Mouse (Mus musculus): Measurements from ENCODE around the gene Mtmr3. TPM values are rescaled to one million over a fixed set of nuclear protein-coding genes. Genes with fewer than 3 reads are reported as not detected.

The Mtmr3 gene
- polyA plus RNA-seq, 1 experiment from 2014 or later, result 28.1 TPM

DNA sequence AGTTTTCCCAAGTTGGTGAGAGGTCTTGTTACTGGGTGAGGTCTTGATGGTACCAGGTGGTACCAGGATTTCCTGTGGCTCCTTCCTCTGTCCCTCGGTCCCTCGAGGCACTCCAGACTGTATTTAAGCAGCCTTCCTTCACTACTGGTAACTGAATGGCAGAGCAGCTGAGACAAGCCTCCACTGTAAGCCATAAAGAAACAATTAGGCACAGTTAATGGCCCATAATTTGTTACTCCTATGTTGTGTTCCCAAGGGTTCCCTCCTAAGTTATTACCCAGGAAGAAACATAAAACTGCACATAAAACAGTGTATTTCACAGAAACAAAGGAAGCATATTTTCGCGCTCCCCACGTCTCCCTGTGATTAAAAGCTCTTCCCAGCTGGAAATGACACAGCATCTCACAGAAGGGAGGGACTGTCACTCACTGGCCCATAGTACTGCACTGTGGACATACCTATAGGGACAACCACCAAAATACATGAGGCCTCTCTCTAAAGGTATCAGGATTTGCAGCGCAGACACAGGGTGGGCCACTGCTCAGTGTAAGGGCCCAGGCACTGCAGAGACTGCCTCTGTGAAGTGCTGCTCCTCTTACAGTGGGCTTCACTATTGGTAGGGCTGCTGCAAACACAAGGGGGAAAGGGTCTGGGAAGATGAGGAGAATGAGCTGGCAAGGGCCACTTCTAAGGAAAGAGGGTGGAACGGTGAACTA, 122.0 kb downstream of the Mtmr3 start:
- Histone ChIP-seq H3K4me3 (no peak overlapping the region), H3K9me3 (no peaks in the 10 kb centered on the region), H3K27me3 (peaks cover 12% of the 10 kb centered on the region), H3K9ac (peak overlapping the region; percentile 38; the same call in 1 of the 2 replicates), H3K27ac (replicated peaks) (peak overlapping the region; percentile 83), H3K4me2 (no peak overlapping the region), H3K36me3 (no peaks in the 10 kb centered on the region), H3K4me1 (replicated peaks) (peaks cover 31% of the 10 kb centered on the region)
- 24% methylated on average over 7 of the region's 7 CpGs for WGBS
- ATAC-seq (ENCODE audit: low read depth), result peak; percentile 90

DNA sequence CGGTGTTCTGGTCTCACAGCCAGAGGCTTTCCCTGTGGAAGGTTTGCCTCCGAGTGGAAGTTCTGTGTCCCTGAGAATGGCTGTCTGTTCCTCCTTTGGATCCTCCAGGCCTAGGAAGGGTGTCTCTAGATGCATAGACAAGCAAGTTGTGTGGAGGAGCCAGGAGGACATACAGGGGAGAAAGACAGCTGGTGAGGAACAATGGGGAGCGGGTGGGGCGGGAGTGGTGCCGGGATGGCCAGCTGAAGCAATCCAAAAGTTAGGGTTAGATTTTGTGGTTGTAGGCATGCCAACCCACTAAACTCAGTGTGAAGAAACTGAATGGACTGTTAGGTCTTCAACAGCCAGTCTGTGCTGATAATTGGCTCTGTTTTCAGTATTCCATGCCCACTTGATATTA, 122.9 kb downstream of the Mtmr3 start:
- no peaks in the 10 kb centered on the region for H3K9me3 ChIP-seq
- 73% methylated on average over 5 of the region's 5 CpGs for WGBS
- no peaks in the 10 kb centered on the region for H3K36me3 ChIP-seq
- peak overlapping the region; percentile 83; the same call in 1 of the 2 replicates for H3K27ac ChIP-seq (replicated peaks)
- H3K4me1 ChIP-seq (replicated peaks), result peaks cover 31% of the 10 kb centered on the region
- no peak overlapping the region for H3K4me3 ChIP-seq
- 0 out of 2 replicates have a peak, but pooled peaks have one; percentile 2 for ATAC-seq (ENCODE audit: low read depth)
- H3K4me2 ChIP-seq, result no peak overlapping the region
- no peak overlapping the region for H3K9ac ChIP-seq
- H3K27me3 ChIP-seq, result peaks cover 12% of the 10 kb centered on the region

DNA sequence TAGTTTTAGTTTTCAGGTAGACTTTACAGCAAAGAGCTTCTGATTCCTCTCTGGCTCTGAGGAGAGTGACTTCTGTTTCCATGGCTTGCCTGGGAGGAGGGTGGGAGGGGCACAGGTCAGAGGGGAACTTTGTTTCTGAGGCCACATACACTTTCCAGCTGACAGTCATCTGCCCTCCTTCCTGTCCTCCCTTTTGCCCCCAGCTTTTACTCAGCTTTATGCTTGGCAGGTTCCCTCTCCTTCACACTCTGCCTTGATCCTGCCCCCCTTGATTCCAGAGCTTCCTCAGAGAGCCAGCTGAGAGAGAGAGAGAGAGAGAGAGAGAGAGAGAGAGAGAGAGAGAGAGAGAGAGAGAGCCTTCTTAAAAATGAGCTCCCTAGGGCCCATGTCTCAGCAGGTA, 123.4 kb downstream of the Mtmr3 start:
- no peak for ATAC-seq (ENCODE audit: low read depth)
- H3K4me3 ChIP-seq, result no peak overlapping the region
- H3K4me2 ChIP-seq, result no peak overlapping the region
- H3K27ac ChIP-seq (replicated peaks), result no peak overlapping the region
- peaks cover 31% of the 10 kb centered on the region for H3K4me1 ChIP-seq (replicated peaks)
- no peaks in the 10 kb centered on the region for H3K9me3 ChIP-seq
- peaks cover 12% of the 10 kb centered on the region for H3K27me3 ChIP-seq
- H3K9ac ChIP-seq, result no peak overlapping the region
- no peaks in the 10 kb centered on the region for H3K36me3 ChIP-seq

- no peaks in the 10 kb centered on the region for H3K36me3 ChIP-seq
- no peaks in the 10 kb centered on the region for H3K9me3 ChIP-seq
- H3K9ac ChIP-seq, result no peak overlapping the region
- 0 out of 2 replicates have a peak, but pooled peaks cover 5% of the 10 kb centered on the region for H3K27me3 ChIP-seq
- no peak overlapping the region for H3K27ac ChIP-seq (replicated peaks)
- no peak overlapping the region for H3K4me2 ChIP-seq
- peaks cover 25% of the 10 kb centered on the region for H3K4me1 ChIP-seq (replicated peaks)
- WGBS, result 67% methylated on average over 5 of the region's 5 CpGs
- H3K4me3 ChIP-seq, result no peak overlapping the region
- ATAC-seq (ENCODE audit: low read depth), result no peak
These were observed 125.6 kb downstream of the Mtmr3 start for GRCm38 (mm10) chr11:4469091-4469490.

GRCm38 (mm10) chr11:4467436-4467835, 127.2 kb downstream of the Mtmr3 start:
- Histone ChIP-seq H3K4me2 (no peak overlapping the region), H3K9ac (no peak overlapping the region), H3K9me3 (no peaks in the 10 kb centered on the region), H3K4me1 (replicated peaks) (peaks cover 14% of the 10 kb centered on the region), H3K4me3 (no peak overlapping the region), H3K36me3 (no peaks in the 10 kb centered on the region), H3K27me3 (0 out of 2 replicates have a peak, but pooled peaks cover 3% of the 10 kb centered on the region), H3K27ac (replicated peaks) (no peak overlapping the region)
- no peak for ATAC-seq (ENCODE audit: low read depth)
- 90% methylated on average over 1 of the region's 1 CpGs for WGBS

- ATAC-seq (ENCODE audit: low read depth), result no peak
- 71% methylated on average over 4 of the region's 4 CpGs for WGBS
These were observed 128.5 kb downstream of the Mtmr3 start for GRCm38 (mm10) chr11:4466191-4466590.

GRCm38 (mm10) chr11:4464616-4465015, 130.0 kb downstream of the Mtmr3 start:
- no peak overlapping the region for H3K4me2 ChIP-seq
- H3K4me3 ChIP-seq, result no peak overlapping the region
- no peak for ATAC-seq (ENCODE audit: low read depth)
- H3K9me3 ChIP-seq, result no peaks in the 10 kb centered on the region
- 91% methylated on average over 4 of the region's 4 CpGs for WGBS
- H3K36me3 ChIP-seq, result no peaks in the 10 kb centered on the region
- H3K4me1 ChIP-seq (replicated peaks), result no peaks in the 10 kb centered on the region
- no peaks in the 10 kb centered on the region for H3K27me3 ChIP-seq
- no peak overlapping the region for H3K9ac ChIP-seq
- H3K27ac ChIP-seq (replicated peaks), result no peak overlapping the region

More at GRCm38 (mm10) chr11:4466191-4466590, 128.5 kb downstream of the Mtmr3 start:
- Histone ChIP-seq H3K36me3 (no peaks in the 10 kb centered on the region), H3K27ac (replicated peaks) (no peak overlapping the region), H3K4me3 (no peak overlapping the region), H3K9me3 (no peaks in the 10 kb centered on the region), H3K4me1 (replicated peaks) (peaks cover 2% of the 10 kb centered on the region), H3K27me3 (0 out of 2 replicates have a peak, but pooled peaks cover 3% of the 10 kb centered on the region), H3K4me2 (no peak overlapping the region), H3K9ac (no peak overlapping the region)

- 77% methylated on average over 1 of the region's 1 CpGs for WGBS
- Histone ChIP-seq H3K36me3 (no peaks in the 10 kb centered on the region), H3K27ac (replicated peaks) (no peak overlapping the region), H3K27me3 (no peaks in the 10 kb centered on the region), H3K4me3 (no peak overlapping the region), H3K9me3 (no peaks in the 10 kb centered on the region), H3K4me2 (no peak overlapping the region), H3K9ac (no peak overlapping the region), H3K4me1 (replicated peaks) (no peaks in the 10 kb centered on the region)
- no peak for ATAC-seq (ENCODE audit: low read depth)
These were observed 130.5 kb downstream of the Mtmr3 start for GRCm38 (mm10) chr11:4464186-4464585.

- H3K27me3 ChIP-seq, result no peaks in the 10 kb centered on the region
- no peak overlapping the region for H3K4me3 ChIP-seq
- ATAC-seq (ENCODE audit: low read depth), result no peak
- H3K9ac ChIP-seq, result no peak overlapping the region
- no peak overlapping the region for H3K4me2 ChIP-seq
- no peaks in the 10 kb centered on the region for H3K36me3 ChIP-seq
- H3K27ac ChIP-seq (replicated peaks), result no peak overlapping the region
- no peaks in the 10 kb centered on the region for H3K9me3 ChIP-seq
- H3K4me1 ChIP-seq (replicated peaks), result no peaks in the 10 kb centered on the region
- WGBS, result 32% methylated on average over 2 of the region's 2 CpGs
These were observed 131.8 kb downstream of the Mtmr3 start for GRCm38 (mm10) chr11:4462868-4463267.

DNA sequence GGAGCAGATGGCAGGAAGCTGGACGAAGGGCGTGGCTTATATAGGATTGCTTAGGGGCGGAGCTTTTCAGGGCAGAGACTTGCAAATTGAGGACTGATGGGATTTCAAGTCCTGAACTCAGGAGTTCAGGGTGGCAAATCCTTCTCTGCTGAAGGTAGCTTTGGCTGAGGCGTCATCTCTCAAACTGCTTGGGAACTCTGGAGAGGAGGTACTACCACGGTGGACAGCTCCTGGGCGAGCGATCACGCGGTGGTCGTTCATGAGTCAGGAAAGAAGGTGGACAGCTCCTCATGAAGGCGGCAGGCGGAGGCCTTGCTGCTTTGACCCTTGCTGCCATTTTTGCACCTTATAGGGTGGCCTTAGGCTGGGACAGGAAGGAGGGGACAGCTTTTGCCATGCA, 133.5 kb downstream of the Mtmr3 start:
- Histone ChIP-seq H3K4me2 (no peak overlapping the region), H3K4me1 (replicated peaks) (no peaks in the 10 kb centered on the region), H3K9ac (no peak overlapping the region), H3K9me3 (no peaks in the 10 kb centered on the region), H3K27ac (replicated peaks) (no peak overlapping the region), H3K36me3 (no peaks in the 10 kb centered on the region), H3K27me3 (no peaks in the 10 kb centered on the region), H3K4me3 (no peak overlapping the region)
- 41% methylated on average over 12 of the region's 12 CpGs for WGBS
- no peak for ATAC-seq (ENCODE audit: low read depth)

- WGBS, result 65% methylated on average over 5 of the region's 5 CpGs
These were observed 134.0 kb downstream of the Mtmr3 start for GRCm38 (mm10) chr11:4460615-4461014.

GRCm38 (mm10) chr11:4454895-4455535, 139.6 kb downstream of the Mtmr3 start:
- no peak for ATAC-seq (ENCODE audit: low read depth)
- H3K4me3 ChIP-seq, result no peak overlapping the region
- H3K36me3 ChIP-seq, result no peaks in the 10 kb centered on the region
- H3K27me3 ChIP-seq, result no peaks in the 10 kb centered on the region
- H3K9ac ChIP-seq, result no peak overlapping the region
- no peak overlapping the region for H3K27ac ChIP-seq (replicated peaks)
- no peaks in the 10 kb centered on the region for H3K9me3 ChIP-seq
- 76% methylated on average over 8 of the region's 8 CpGs for WGBS
- no peak overlapping the region for H3K4me2 ChIP-seq
- H3K4me1 ChIP-seq (replicated peaks), result no peaks in the 10 kb centered on the region

More at GRCm38 (mm10) chr11:4460615-4461014, 134.0 kb downstream of the Mtmr3 start:
- no peak overlapping the region for H3K4me3 ChIP-seq
- H3K27ac ChIP-seq (replicated peaks), result no peak overlapping the region
- no peak overlapping the region for H3K9ac ChIP-seq
- no peak overlapping the region for H3K4me2 ChIP-seq
- no peaks in the 10 kb centered on the region for H3K4me1 ChIP-seq (replicated peaks)
- H3K9me3 ChIP-seq, result no peaks in the 10 kb centered on the region
- H3K27me3 ChIP-seq, result no peaks in the 10 kb centered on the region
- no peaks in the 10 kb centered on the region for H3K36me3 ChIP-seq
- no peak for ATAC-seq (ENCODE audit: low read depth)
